Mouse (Mus musculus): Measurements from ENCODE around the gene Hspg2.
A peak's percentile ranks its signal among the peaks of the same experiment; 100 is the strongest.

Gene Hspg2

GRCm38 (mm10) chr4:137500953-137501352 lies 32.4 kb downstream of the Hspg2 start:
- DNase-seq (ENCODE audit: low read depth, low spot score): no peak

GRCm38 (mm10) chr4:137502183-137502582 lies 33.6 kb downstream of the Hspg2 start:
- no peak for DNase-seq (ENCODE audit: low read depth, low spot score)

- DNase-seq (ENCODE audit: low read depth, low spot score): no peak
Measured at GRCm38 (mm10) chr4:137502801-137503200, 34.2 kb downstream of the Hspg2 start.

- DNase-seq (ENCODE audit: low read depth, low spot score): no peak
Measured at GRCm38 (mm10) chr4:137503509-137503971, 35.0 kb downstream of the Hspg2 start.

GRCm38 (mm10) chr4:137506629-137507028 lies 38.1 kb downstream of the Hspg2 start:
- DNase-seq (ENCODE audit: low read depth, low spot score): no peak

- no peak for DNase-seq (ENCODE audit: low read depth, low spot score)
Measured at GRCm38 (mm10) chr4:137509528-137509927, 41.0 kb downstream of the Hspg2 start.

GRCm38 (mm10) chr4:137510021-137510696 lies 41.6 kb downstream of the Hspg2 start:
- no peak for DNase-seq (ENCODE audit: low read depth, low spot score)

GRCm38 (mm10) chr4:137512897-137513296 lies 44.3 kb downstream of the Hspg2 start:
- no peak for DNase-seq (ENCODE audit: low read depth, low spot score)

- DNase-seq (ENCODE audit: low read depth, low spot score): no peak
Measured at GRCm38 (mm10) chr4:137517989-137518691, 49.6 kb downstream of the Hspg2 start.

GRCm38 (mm10) chr4:137518746-137519145 lies 50.2 kb downstream of the Hspg2 start:
- DNase-seq (ENCODE audit: low read depth, low spot score): peak; percentile 31

GRCm38 (mm10) chr4:137520346-137520745 lies 51.8 kb downstream of the Hspg2 start:
- DNase-seq (ENCODE audit: low read depth, low spot score): no peak

GRCm38 (mm10) chr4:137521966-137522365 lies 53.4 kb downstream of the Hspg2 start:
- no peak for DNase-seq (ENCODE audit: low read depth, low spot score)

GRCm38 (mm10) chr4:137525426-137525825 lies 56.9 kb downstream of the Hspg2 start:
- DNase-seq (ENCODE audit: low read depth, low spot score): no peak

GRCm38 (mm10) chr4:137527368-137527767 lies 58.8 kb downstream of the Hspg2 start:
- DNase-seq (ENCODE audit: low read depth, low spot score): no peak

- DNase-seq (ENCODE audit: low read depth, low spot score): no peak
Measured at GRCm38 (mm10) chr4:137527872-137528271, 59.3 kb downstream of the Hspg2 start.

- DNase-seq (ENCODE audit: low read depth, low spot score): no peak
Measured at GRCm38 (mm10) chr4:137540356-137540755, 71.8 kb downstream of the Hspg2 start.

GRCm38 (mm10) chr4:137542968-137543367 lies 74.4 kb downstream of the Hspg2 start:
- no peak for DNase-seq (ENCODE audit: low read depth, low spot score)

- DNase-seq (ENCODE audit: low read depth, low spot score): no peak
Measured at GRCm38 (mm10) chr4:137545568-137545967, 77.0 kb downstream of the Hspg2 start.

- peak; percentile 24 for DNase-seq (ENCODE audit: low read depth, low spot score)
Measured at GRCm38 (mm10) chr4:137546003-137546525, 77.5 kb downstream of the Hspg2 start.

- no peak for DNase-seq (ENCODE audit: low read depth, low spot score)
Measured at GRCm38 (mm10) chr4:137553466-137553865, 84.9 kb downstream of the Hspg2 start.

GRCm38 (mm10) chr4:137556673-137557210 lies 88.2 kb downstream of the Hspg2 start:
- no peak for DNase-seq (ENCODE audit: low read depth, low spot score)

- DNase-seq (ENCODE audit: low read depth, low spot score): no peak
Measured at GRCm38 (mm10) chr4:137569873-137570272, 101.3 kb downstream of the Hspg2 start.

GRCm38 (mm10) chr4:137574469-137574868 lies 105.9 kb downstream of the Hspg2 start, which contains the start of gene Ldlrad2:
Ldlrad2 (minus strand) TSS chr4:137574569.
- no peak for DNase-seq (ENCODE audit: low read depth, low spot score)

All from WW6 (cell line).